Mouse (Mus musculus): ENCODE measurements around the gene Tatdn3. TPM values are rescaled to one million over a fixed set of nuclear protein-coding genes. Genes with fewer than 3 reads are reported as not detected.
A peak's percentile ranks its signal among the peaks of the same experiment; 100 is the strongest.
"Not testable (repeated sequence)": the region's sequence is repeated elsewhere in the genome, so short reads cannot be mapped to it uniquely, and the experiment has no call there.

The Tatdn3 gene
- total RNA-seq, 4 experiments from 2014 or later, result 11.4 to 38.0 (median 23.8) TPM

- DNase-seq, result no peak
Measured at GRCm38 (mm10) chr1:191030182-191030581, 32.5 kb downstream of the Tatdn3 start.

DNA sequence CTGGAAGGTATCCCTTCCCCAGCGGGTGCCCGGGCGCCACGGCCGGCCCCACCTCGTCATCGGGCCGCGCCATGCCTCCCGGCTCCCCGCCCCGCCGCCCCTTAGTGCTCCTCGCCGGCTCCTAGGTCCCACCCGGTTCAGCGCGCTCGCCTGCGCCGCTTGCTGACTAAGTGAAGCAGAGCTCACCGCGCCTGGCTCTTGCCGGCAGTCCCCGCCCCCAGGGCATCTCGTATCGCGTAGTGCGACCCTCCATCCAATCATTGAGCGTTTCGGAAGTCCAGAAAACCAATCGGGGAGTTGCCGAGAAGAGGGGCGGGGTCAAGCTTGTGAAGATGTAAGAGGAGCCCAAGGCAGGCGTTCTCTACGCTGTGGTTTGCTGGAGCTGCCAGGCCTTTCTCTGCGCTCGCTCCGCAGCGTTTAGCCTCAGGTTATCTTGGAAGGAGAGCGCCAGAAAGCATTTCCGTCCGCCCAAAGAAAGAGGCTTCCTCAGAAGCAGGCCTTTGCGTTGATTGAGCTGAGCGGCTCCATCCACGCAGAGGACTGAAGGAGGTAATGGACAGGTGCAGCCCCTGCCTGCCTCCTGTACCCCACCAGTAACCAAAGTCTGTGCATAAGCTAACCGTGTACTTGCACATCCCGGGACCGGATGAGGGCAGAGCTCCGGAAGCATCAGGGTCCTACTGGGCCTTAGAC lies 36.6 kb downstream of the Tatdn3 start, which contains the start of gene Flvcr1:
TSS of gene Flvcr1 (minus strand) at position 138 of the 693 bp plus-strand sequence.
- peak; percentile 99 for DNase-seq

DNA sequence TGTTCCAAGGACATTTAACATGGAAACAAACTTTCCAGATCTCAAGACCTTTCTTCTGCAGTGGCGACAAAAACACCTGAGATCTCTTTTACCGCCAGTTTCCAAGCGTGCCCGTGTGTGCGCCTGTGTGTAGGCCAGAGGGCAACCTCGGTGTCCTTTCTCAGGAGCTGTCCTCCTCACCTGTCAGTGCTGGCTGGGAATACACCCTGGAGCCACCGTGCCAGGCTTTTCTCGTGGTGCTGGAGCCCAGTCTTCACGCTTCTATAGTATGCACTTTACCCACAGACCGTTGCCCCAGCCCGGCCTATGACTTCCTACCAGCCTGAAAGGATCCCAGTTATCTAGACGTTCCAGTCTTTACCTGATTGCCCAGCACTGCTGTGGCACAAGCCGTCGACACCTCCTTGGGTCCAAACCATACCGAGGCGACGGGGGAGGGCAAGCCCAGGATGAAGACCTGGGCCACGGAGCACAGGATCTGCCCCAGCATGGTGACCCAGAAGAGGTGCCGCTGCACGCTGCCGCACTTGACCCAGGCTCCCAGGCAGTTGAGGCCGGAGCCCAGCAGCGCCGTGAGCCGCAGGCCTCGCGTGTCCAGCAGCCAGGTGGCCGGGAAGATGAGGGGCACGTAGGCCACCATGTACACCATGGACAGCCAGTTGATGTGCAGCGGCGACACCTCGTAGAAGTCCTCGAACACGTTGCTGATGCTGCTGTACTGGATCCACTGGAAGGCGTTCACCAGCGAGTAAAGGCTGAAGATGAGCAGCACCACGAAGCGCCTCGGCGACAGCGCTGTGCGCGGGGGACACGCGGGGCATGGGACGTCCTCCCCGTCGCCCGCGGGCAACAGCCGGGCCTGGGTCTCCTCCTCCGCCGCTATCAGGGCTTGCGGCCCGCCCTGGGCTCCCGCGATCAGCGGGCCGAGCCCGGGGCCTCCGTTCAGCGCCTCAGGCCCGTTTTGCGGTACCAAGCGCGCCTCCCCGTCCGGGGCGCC lies 37.4 kb downstream of the Tatdn3 start:
- DNase-seq, result peak; percentile 28

GRCm38 (mm10) chr1:191023806-191024205 lies 38.9 kb downstream of the Tatdn3 start:
- not testable (repeated sequence) for DNase-seq

DNA sequence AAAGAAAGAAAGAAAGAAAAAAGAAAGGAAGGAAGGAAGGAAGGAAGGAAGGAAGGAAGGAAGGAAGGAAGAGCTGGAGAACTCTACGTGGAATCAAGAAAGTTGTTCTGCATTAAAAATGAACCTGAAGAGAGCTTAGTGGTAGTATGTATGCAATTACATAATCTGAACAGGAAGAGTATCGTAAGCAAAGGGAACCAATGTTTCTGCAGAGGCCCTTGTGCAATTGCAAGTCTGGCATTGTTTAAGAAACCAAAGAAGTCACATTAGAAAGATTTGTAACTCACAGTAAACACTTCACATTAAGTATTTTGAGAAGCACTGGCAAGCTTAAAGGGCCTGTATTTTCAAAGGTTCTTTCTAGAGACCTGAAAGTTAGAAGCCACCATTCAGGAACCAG lies 39.6 kb downstream of the Tatdn3 start:
- DNase-seq, result no peak

DNA sequence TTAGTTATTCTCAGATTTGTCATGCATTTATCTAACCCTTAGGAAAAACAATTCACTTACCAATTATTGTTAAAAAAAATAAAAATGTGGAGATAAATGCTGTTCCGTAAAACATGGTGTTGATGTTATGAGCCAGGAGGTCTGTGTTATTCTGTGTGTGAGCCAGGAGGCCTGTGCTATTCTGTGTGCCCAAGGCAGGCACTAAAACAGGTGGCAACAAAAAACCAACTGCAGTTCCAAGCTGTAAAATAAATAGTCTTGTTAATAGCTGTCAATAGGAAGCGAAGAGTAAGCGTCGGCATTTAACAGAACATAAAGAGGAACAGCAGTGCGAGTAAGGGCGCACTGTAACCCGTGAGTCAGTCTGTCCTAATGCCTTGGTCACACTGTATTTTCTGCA lies 41.7 kb downstream of the Tatdn3 start:
- DNase-seq, result no peak

GRCm38 (mm10) chr1:191020217-191020924 lies 42.4 kb downstream of the Tatdn3 start:
- DNase-seq, result no peak

DNA sequence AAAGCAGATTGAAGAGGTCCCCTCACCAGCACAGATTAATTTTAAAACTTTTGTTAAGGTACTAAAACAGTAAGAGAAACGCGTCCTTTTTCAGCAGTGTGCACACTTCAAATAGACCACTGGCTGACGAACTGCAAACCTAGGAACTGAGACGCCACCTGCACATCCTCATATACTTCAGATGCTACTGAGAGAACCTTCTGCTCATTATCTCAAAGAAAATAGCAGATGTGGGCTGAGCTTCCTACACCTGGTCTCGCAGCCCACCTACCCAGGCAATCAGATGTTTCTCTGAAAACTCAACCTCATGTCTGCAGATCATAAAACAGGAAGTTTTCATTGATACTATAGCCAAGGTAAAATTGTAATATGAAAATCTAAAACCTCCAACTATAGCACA lies 42.9 kb downstream of the Tatdn3 start:
- DNase-seq, result no peak

DNA sequence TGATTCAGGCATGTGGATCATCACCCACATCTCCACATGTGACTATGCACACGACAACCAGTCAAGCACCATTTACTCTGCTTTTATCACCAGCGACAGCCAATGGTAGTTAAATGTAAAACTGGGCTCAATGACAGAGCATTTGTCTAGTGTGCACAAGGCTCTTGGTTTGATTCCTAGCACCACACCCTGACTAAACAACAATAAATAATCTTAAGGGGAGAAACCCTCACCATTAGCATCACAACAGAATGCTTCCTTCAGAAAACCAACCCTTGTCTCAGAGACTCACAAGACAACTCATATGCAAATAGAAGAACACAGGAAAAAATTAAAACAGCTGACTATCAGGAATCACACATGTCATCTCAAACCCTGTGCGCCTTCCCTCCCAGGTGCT lies 48.5 kb downstream of the Tatdn3 start:
- no peak for DNase-seq

- DNase-seq, result no peak
Measured at GRCm38 (mm10) chr1:191008707-191009106, 54.0 kb downstream of the Tatdn3 start.

GRCm38 (mm10) chr1:191002201-191002600 lies 60.5 kb downstream of the Tatdn3 start:
- DNase-seq, result no peak

DNA sequence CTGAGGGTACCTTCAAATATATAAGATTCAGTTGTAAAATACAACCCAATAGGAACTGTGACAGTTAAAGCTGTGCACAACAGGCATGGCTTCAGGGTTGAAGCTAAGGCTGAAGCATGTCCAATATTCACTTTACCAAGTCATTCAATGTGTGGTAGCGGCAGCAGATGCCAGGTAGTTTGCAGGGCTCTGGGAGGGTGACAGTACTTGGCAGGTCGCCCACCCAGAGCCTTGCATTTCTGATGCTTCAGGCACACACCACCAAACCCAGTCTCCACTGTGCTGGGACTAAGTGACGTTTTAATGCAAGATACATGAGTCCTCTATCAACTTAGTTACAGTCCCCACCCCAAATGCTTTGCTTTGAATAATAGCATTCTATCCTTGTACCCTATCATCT lies 62.0 kb downstream of the Tatdn3 start:
- DNase-seq, result no peak

GRCm38 (mm10) chr1:190998027-190998426 lies 64.7 kb downstream of the Tatdn3 start:
- DNase-seq, result no peak

DNA sequence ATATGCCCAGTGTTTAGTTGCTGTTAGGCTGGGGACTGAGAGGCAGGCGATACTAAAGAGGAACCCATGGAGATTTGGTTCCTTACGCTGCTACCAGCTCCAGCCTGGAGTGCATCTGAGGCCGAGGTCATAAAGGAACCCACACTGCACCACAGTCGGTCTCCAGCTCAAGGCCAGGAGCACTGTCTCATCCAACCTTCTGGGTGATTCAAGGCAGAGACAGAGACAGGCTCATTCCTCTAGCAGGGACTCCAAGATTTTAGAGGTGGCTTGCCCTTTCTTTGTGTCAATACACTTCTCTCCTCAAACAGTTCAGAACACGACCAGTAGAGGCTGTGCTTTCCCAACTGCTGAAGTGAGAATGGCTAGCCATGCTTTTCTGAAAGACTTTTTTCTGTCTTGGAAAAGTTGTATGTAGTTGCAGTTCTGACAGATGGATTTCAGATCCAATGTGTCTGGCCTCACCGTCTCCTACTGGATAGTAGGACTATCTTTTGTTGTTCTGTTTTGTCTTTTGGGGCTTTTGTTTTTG lies 66.3 kb downstream of the Tatdn3 start:
- DNase-seq, result no peak

Other genes starting within 250 kb of the Tatdn3 start
- 10 to 100 TPM; 17.6 to 30.7 (median 23.1) TPM for gene Rps6kc1, start 151.2 kb downstream of the Tatdn3 start, total RNA-seq (2022)
- gene Angel2, start 137.8 kb downstream of the Tatdn3 start, total RNA-seq (2022), result 10 to 100 TPM; 50.5 to 75.4 (median 65.5) TPM
- under 1 TPM in 3 of 4 experiments, not detected in 1; 0.10 to 0.27 (median 0.25) TPM for gene Vash2, start 83.6 kb downstream of the Tatdn3 start, total RNA-seq (2022)
- 10 to 100 TPM; 12.4 to 20.8 (median 16.6) TPM for gene Flvcr1, start 36.8 kb downstream of the Tatdn3 start, total RNA-seq (2022)
- gene Spata45, start 26.3 kb downstream of the Tatdn3 start, total RNA-seq (2022), result not detected
- 1 to 10 TPM in 1 of 4 experiments, under 1 TPM in 3; 0.35 to 1.1 (median 0.72) TPM for gene Nsl1, start 80 bp upstream of the Tatdn3 start, total RNA-seq (2022)
- 1 to 10 TPM in 3 of 4 experiments, under 1 TPM in 1; 0.64 to 5.4 (median 2.5) TPM for gene Batf3, start 34.9 kb upstream of the Tatdn3 start, total RNA-seq (2022)
- not detected for gene Fam71a, start 101.9 kb upstream of the Tatdn3 start, total RNA-seq (2022)
- gene Atf3, start 155.1 kb upstream of the Tatdn3 start, total RNA-seq (2022), result 1 to 10 TPM; 2.1 to 8.6 (median 3.2) TPM